Mouse (Mus musculus) brain, embryonic 14.5 days (tissue): ENCODE measurements around the gene Pkp1. TPM values are rescaled to one million over a fixed set of nuclear protein-coding genes. Genes with fewer than 3 reads are reported as not detected.

Experiments
- DNase-seq: peaks from one replicate; pipeline ENCODE4 v3.0.0-alpha.2; 2011; ENCODE audit warnings: low read depth
- CTCF ChIP-seq: fragments of 200-500 bp; IDR thresholded peaks from 2 replicates; pipeline ENCODE4 v1.5.1; 2012; ENCODE audit warnings: inconsistent platforms, mild to moderate bottlenecking, moderate library complexity, borderline replicate concordance; ENCODE audit not compliant: insufficient read depth, insufficient read length; ENCODE audit errors: extremely low read depth
- POLR2A ChIP-seq: fragments of 200-500 bp; IDR thresholded peaks from 2 replicates; pipeline ENCODE4 v1.6.1; 2012; ENCODE audit warnings: mild to moderate bottlenecking, inconsistent platforms, borderline replicate concordance; ENCODE audit not compliant: poor library complexity, insufficient read depth, insufficient read length, severe bottlenecking; ENCODE audit errors: extremely low read depth
- polyA plus RNA-seq: library from polyadenylated mRNA; depleted of rRNA; stranded (reverse); fragments of >200 nt; gene quantifications from 2 replicates; pipeline ENCODE4 v1.2.3, GENCODE M21; 2012

The Pkp1 gene
- polyA plus RNA-seq, 1 experiment = 1.8 TPM

DNA sequence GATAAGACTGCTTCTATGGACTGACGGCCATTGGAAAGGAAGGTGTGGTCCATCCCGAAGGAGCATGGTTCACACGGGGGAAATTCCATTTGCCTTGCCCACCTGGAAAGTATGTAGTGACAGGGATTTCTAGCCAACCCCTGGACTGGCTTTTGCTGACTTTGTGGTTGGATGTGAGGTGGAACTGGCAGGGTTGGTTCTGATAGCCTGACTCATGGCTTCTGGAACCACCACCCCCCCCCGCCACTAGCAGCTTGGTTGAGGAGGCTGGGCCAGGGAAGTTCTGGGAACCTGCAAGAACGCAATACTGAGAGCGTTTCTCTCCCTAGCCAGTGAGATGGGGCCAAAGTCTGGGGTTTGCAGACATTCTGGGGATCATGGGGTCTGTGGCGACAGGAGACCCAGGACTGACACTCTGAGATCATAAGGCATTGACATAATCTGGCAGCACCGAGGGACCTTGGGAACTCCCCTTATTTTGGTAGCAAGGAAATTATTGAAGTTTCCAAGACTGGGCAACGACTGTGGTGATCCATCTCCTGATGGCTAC lies 55.1 kb downstream of the Pkp1 start:
- no peak for DNase-seq
- TF ChIP-seq POLR2A = no peak
- TF ChIP-seq CTCF = no peak

DNA sequence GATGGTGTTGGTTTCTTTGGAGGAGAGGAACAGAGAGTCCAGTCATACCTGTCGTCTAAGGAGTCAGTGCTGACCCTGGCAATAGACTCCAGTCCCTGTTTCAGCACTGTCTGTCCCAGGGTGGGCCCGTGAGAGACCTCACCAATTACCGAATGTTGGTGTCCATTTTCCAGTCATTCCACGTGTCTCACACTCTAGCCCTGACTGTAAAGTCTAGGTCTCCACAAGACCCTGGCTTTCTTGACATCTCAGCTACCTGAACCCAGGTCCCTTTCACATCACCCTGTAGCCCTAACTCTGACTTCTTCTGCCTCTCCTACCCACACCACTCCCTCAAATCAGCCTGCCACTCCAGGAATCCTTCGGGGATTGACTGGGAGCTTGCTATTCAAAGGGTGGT lies 56.4 kb downstream of the Pkp1 start:
- TF ChIP-seq CTCF = no peak
- no peak for TF ChIP-seq POLR2A

DNA sequence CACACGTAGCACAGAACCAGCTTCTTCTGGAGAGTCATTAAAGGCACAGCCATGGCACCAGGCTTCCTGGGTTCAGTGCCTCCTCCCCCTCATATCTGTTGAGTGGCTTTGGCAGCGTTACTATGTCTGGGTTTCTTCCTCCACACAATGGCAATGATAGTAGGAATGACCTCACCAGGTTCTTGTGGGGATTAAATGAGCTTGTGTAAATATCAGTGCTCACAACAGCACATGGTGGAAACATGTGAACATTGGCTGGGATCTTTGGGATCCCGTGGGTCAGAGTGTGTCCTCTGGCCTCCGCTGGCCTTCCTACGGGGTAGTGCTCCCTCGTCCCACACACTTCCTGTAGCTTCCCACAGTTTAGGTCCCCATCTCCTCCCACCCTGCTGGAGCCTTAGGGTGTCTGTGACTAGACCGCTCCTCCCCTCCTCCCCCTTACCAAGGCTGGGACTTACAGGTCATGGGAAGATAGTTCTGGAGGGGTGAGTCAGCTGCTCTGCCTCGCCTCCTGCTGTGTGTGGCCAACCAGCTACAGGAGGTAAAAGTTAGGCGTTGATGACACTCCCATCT lies 56.9 kb downstream of the Pkp1 start:
- DNase-seq = no peak
- no peak for TF ChIP-seq POLR2A
- TF ChIP-seq CTCF = no peak

More for the DNA sequence above, 56.4 kb downstream of the Pkp1 start:
- no peak for DNase-seq

DNA sequence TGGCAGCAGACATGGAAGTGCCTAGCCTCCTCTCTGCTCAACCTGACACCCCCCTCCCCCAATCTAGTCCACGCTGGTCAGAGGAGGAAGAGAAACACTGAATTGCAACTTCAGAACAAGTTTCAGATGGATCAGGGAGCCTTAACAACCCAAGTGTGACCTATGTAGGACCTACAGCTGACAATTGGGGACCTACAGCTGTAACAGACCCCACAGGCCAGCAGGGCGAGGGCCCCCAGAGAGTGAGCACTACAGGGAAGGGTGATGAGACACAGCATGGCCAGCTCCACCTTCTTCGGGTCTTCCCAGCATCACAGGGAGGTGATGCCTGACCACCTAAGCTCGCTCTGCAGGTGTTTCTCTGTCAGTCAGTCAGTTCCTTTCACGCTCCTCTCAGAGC lies 57.9 kb downstream of the Pkp1 start:
- TF ChIP-seq POLR2A (no peak), CTCF (no peak)
- no peak for DNase-seq

DNA sequence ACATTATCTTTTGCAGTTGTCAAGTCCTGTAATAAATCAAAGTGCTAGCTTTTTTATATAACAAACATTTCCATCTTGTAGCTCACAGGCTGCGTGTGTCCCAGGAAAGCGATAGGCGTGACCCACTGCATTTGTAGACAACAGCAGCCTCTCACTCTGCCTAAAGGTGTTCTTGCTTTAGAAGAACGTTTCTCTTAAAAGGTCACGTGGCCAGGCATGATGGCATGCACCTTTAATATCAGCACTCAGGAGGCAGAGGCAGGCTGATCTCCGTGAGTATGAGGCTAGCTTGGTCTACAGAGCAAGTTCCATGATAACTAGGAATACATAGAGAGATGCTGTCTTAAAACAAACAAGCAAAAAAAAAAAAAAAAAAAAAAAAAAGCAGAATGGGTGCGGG lies 60.5 kb downstream of the Pkp1 start:
- DNase-seq = no peak
- TF ChIP-seq POLR2A (no peak), CTCF (no peak)

DNA sequence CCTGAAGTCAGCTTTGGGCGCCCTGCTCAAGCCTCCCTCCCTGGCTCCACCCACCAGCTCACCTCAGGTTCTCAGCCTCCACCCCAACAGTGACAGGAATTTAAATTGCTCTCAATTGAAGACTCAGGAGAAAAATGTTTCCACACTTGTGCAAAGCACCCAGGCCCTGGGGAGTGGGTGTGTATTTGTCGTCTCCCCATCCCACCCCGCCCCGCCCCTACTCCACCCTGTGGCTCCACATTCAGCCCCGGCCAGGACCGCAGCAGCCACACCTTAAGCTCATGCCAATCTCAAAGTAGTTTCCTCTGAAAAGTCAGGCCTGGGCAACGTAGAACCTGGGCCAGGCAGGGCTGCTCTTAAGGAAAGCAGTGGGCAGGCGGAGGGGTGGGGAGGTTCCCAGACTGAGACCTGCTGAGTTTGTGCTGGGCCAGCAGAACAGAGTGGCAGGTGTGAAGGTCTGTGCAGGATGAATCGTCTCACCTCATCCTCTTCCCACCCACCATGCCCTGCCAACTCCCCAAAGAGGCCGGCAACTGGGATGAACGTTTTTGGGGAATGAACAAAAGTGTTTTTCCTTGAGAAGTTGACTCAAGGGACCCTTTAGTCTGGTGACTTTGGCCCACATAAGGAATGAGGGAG lies 61.8 kb downstream of the Pkp1 start:
- no peak for TF ChIP-seq POLR2A
- DNase-seq = no peak

DNA sequence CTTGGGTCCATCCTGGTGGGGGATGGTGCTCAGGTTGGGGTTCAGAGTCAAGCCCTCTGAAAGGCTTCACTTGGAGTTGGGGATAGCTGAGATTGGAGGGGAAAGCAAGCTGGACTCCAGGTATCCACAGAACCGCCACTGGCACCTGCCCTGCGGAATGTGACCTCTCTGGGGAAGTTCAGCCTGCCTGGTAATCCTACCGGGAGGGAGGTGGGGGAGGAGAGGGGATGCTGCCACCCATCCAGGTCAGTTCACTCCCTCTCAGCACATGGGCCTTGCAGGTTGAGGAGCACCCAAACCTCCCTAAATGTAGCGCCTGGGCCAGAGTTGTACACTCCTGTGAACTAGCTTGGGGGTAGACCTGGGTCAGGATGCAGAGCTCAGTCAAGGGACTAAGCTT lies 62.9 kb downstream of the Pkp1 start:
- TF ChIP-seq POLR2A (no peak), CTCF (no peak)
- no peak for DNase-seq

DNA sequence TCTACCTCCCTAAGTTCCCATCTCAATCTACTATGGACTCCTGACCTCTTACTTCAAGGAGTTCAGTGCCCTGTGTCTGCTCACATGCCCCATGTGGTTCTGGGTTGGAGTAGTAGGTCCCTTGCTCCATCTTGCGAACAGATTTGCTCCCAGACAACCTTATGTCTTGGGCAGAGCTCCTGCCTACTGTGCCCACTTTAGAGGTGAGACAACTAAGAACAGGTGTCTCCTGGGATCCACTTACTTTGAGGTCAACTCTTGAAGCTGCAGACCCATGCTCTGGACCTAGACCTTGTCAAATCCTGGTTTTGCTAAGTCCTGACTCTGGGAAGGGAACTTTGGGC lies 63.7 kb downstream of the Pkp1 start:
- no peak for DNase-seq
- TF ChIP-seq POLR2A (no peak), CTCF (no peak)

DNA sequence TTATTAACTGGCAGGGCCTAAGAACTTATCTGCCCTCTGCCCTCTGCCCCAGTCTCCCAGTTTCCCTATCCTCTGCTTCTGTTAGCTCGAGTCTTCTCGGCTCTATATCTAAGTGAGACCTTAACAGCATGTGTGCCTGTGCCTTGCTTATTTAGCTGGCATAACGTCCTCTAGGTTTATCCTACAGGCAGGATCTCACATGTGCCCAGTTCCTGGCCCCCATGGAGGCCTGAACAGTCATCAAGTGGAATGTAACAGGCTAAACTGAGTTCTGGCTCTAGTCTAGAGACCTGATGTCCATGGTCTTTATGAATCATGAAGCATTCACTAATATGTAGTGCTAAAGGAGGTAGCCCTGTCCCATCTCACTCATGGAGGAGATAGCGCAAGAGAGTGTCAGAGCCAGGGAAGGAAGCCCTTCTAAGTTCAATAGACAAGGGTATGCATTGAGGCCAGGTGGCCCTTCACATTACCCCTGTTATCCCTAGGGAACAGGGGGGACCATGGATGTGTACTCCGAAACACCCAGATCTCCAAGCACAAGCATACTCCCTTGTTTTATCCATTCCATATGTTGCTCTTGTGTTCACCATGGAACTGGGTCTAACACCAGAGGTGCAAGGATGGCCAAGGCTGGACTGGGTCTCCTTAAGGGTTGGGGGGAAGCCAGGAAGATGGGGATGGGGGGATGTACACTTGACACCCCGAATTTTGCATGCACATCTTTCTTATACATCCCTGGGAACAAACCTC lies 64.2 kb downstream of the Pkp1 start:
- no peak for DNase-seq
- TF ChIP-seq CTCF = no peak
- TF ChIP-seq POLR2A = no peak

DNA sequence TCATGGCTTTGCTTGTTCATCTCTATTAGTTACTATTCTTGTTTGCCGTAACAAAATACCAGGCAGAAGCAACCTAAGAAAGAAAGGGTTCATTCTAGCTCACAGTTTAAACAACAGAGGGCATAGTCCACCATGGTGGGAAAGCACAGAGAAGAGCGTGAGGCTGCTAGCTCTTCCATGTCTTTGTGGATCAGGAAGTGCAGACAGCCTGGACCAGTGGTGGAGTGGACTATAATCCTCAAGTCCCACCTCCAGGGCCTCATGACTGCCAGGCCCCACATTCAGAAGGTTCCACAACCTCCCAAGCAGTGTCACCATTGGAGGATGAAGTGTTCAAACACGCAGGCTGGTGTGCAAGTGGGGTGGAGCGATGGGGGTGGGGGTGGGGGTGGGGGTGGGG lies 65.8 kb downstream of the Pkp1 start:
- DNase-seq = no peak
- TF ChIP-seq POLR2A = no peak
- TF ChIP-seq CTCF = no peak

DNA sequence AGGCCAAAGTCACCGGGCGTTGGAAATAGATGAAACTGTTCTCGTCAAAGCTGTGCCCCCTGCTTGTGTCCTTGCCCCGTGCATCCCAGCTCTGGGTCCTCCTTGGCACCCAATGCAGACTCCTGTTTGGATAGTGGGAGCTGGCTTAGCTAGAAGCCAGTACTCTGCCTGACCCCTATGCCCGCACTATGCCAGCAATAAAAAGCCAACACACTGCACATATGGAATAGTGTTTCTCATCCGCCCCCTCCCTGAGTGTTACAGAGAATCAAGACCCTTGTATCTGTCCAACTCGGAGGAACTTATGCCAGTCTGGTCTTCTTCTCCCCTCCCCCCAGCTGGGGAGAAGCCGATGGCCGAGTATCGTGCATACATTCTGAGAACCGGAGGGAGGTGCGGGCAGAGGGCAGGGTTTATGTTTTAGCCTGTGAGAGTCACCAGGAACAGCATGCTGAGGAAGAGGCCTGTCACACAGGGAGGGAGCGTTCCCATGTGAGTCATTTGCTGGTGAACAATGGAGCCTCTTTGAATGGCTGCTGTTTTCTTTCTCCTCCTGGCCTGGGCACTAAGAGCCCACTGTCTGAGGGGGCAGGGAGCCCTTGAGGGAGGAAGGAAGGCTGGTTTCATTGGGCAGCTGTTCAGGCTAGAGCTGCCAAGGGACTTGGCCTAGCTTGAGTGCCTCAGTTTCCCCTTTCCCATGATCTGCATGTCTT lies 66.8 kb downstream of the Pkp1 start:
- DNase-seq = peak; percentile 76
- TF ChIP-seq POLR2A = no peak
- no peak for TF ChIP-seq CTCF
